Mouse (Mus musculus) heart, postnatal 4 days (tissue): ENCODE measurements around the gene Ntn1. TPM values are rescaled to one million over a fixed set of nuclear protein-coding genes. Genes with fewer than 3 reads are reported as not detected.
A peak's percentile ranks its signal among the peaks of the same experiment; 100 is the strongest.

Experiments
- DNase-seq: peaks from one replicate; pipeline ENCODE4 v3.0.0; 2021
- total RNA-seq, 2 experiments: library from RNA; stranded (reverse); gene quantifications; 2 replicates each; pipeline ENCODE4 v1.2.3; 2021

The Ntn1 gene
- total RNA-seq, 2 experiments from 2014 or later = 85.3 to 101 TPM

GRCm38 (mm10) chr11:68381833-68382232 lies 18.8 kb downstream of the Ntn1 start:
- DNase-seq = no peak

GRCm38 (mm10) chr11:68381318-68381717 lies 19.3 kb downstream of the Ntn1 start:
- DNase-seq = no peak

GRCm38 (mm10) chr11:68378946-68379764 lies 21.5 kb downstream of the Ntn1 start:
- no peak for DNase-seq

- no peak for DNase-seq
Measured at GRCm38 (mm10) chr11:68378419-68378818, 22.2 kb downstream of the Ntn1 start.

- no peak for DNase-seq
Measured at GRCm38 (mm10) chr11:68373105-68373504, 27.5 kb downstream of the Ntn1 start.

GRCm38 (mm10) chr11:68371609-68372008 lies 29.0 kb downstream of the Ntn1 start:
- no peak for DNase-seq

GRCm38 (mm10) chr11:68356901-68357300 lies 43.7 kb downstream of the Ntn1 start:
- DNase-seq = no peak

- no peak for DNase-seq
Measured at GRCm38 (mm10) chr11:68355561-68355960, 45.1 kb downstream of the Ntn1 start.

GRCm38 (mm10) chr11:68354848-68355247 lies 45.8 kb downstream of the Ntn1 start:
- DNase-seq = no peak

- DNase-seq = no peak
Measured at GRCm38 (mm10) chr11:68352236-68352635, 48.4 kb downstream of the Ntn1 start.

GRCm38 (mm10) chr11:68348851-68349250 lies 51.8 kb downstream of the Ntn1 start:
- no peak for DNase-seq

- no peak for DNase-seq
Measured at GRCm38 (mm10) chr11:68348083-68348482, 52.5 kb downstream of the Ntn1 start.

- no peak for DNase-seq
Measured at GRCm38 (mm10) chr11:68347508-68347907, 53.1 kb downstream of the Ntn1 start.

GRCm38 (mm10) chr11:68346099-68346498 lies 54.5 kb downstream of the Ntn1 start:
- DNase-seq = no peak

GRCm38 (mm10) chr11:68344221-68344620 lies 56.4 kb downstream of the Ntn1 start:
- no peak for DNase-seq

- no peak for DNase-seq
Measured at GRCm38 (mm10) chr11:68342761-68343160, 57.9 kb downstream of the Ntn1 start.

GRCm38 (mm10) chr11:68342003-68342400 lies 58.6 kb downstream of the Ntn1 start:
- DNase-seq = no peak

GRCm38 (mm10) chr11:68341111-68342002 lies 59.3 kb downstream of the Ntn1 start:
- DNase-seq = peak; percentile 57

GRCm38 (mm10) chr11:68340366-68340765 lies 60.3 kb downstream of the Ntn1 start:
- no peak for DNase-seq

GRCm38 (mm10) chr11:68339856-68340255 lies 60.8 kb downstream of the Ntn1 start:
- no peak for DNase-seq

- no peak for DNase-seq
Measured at GRCm38 (mm10) chr11:68339331-68339730, 61.3 kb downstream of the Ntn1 start.

GRCm38 (mm10) chr11:68331676-68332265 lies 68.9 kb downstream of the Ntn1 start:
- DNase-seq = no peak

GRCm38 (mm10) chr11:68331117-68331437 lies 69.5 kb downstream of the Ntn1 start:
- DNase-seq = no peak
